Mouse (Mus musculus) spleen, postnatal 36 days (tissue): Measurements from ENCODE around the gene Pcdh18.

Experiments used
- DNase-seq, 2 experiments: peaks; one replicate each; pipeline ENCODE4 v3.0.0; 2022; ENCODE audit warnings: low spot score in 2 of 2, mixed read lengths in 1 of 2

Gene Pcdh18

DNA sequence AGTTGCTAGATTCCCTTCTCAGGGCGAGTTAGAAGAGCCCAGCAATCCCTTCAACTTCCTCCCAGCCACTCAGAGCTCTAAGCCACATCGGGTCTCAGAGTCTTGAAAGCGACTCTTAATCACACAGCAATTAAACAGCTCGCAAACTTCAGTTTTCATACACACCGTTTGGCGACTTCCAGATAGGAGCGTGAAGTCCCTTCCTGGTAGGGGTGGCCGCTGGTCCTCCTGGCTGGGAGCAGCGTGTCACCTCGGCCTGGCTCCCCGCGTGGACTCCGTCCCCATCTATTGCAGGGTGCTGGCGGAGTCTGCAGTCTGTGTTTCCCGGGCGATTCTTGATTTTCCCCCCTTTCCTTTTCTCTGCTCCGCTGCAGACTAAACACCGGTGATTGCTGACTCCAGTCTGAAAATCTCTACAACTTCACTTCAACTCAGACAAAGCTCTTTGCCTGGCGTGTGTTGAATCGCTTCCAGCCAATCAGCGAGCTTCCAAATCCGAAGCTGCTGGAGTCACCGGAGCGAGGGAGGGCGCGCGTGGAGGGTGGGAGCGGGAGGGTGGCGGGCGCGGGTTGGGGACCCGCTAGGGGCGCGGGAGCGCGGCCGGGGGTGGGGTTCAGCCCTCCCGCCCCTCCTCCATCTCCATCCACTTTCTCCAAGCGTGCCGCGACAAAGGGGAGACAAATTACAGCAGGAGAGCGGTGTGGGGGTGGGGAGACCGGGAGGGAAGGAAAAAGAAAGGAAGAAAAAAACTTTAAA, at the start of gene Pcdh18:
Pcdh18 (minus strand) TSS at position 456 of the 756 bp plus-strand sequence.
- DNase-seq = peak in 1 of 2 experiments; percentile 2

DNA sequence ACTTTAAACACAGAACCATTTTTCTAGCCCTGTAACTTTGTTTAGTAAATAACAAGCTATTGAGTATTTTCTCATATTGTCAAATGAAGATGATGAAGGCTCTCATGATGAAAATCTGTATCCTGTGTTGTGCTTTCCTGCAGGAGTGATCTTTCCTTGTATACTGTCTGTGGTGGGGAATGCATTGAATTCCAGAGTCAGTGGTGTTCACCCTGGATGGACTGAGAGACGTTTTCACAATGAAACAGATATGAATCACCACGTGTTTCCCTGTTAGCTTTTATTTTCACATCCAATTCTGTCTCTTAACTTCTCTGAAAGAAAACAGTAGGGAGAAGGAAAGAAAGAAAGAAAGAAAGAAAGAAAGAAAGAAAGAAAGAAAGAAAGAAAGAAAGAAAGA, 49.7 kb upstream of the Pcdh18 start:
- DNase-seq = no peak

DNA sequence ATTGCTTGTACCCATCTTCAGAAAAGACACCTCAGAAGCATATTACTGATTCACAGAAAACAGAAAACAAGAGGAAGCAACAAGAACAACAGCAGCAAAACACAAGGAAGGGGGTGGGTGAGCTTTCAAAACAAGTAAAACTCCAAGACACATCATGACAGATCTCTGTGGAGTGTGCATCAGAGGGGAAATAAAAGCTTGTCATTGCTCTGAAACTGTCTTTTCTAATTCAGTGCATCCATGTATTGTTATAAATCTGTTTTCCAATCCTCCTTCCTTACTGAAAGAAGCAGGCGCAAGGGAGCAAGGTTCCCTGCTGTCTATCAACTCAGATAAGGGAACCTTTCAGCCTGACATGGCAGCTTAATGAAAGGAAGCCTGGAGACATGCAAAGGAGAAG, 48.4 kb upstream of the Pcdh18 start:
- DNase-seq = no peak

DNA sequence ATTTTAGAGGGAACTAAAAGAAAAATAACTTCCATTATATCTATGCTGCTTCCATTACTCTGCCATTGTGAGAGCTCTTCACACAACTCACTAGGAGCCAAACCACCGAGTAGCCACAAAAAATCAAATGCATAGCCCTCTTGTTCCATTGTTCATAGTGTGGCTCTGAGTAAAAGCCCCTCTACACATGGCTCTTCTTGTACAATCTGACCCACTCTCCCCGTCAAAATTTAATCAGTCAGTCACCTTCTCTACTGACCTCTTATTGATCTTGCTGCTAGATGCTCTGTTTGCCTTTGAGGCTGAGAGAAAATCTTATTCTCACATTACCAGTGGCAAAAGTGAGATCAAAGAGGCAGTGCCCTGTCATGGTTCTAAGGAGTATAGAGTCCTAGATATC, 31.2 kb upstream of the Pcdh18 start:
- DNase-seq = no peak

DNA sequence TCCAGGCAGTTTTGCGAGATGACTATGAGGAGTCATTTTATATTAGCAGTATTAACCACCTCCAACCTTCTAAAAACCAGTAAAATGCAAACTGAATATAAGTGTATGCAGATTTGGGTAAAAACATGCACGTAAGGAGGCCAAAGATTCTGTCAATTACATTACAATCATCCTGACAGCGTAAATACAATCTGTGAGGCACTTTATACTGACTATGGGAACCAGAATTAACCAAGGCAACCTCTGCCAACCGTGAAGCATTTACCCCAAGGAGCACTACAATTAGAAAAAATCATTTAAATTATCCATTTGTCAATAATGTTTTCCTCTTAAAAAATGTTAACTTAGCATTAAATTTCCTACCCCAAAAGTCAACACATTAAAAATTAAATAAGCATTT, 30.6 kb upstream of the Pcdh18 start:
- DNase-seq = no peak

DNA sequence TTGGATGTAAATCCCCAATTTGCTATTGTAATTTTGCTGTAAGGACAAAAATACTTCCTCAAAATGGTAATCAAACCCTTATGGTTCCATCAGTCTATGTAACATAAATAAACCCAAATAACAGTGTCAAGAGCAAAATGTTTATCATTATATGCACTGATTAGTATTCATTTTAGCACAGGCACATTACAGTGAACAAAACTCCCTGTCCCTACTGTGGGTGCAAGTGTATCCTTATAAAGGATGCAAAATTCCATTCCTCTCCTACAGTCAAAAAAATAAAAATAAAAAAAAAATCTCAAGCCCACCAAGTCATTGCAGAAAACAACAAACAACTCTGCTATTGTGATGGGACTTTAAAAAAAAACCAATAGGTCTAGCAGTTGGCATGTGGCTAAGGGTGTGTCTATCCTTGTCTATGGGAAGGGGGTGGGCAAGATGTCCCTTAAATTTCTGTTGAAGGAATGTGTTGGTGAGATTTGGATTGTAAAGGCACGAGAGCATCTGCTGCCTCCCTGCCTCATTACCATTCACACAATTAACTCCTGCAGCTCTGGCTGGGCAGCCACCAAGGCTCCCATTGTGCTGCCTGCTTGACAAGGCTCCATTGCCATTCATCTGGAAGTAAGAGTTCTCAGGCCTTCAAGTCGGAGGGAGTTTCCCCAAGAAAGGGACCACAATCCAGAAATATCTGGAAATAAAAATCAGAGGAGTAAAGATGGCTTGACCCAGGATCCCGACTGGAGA, 12.0 kb upstream of the Pcdh18 start:
- no peak for DNase-seq

DNA sequence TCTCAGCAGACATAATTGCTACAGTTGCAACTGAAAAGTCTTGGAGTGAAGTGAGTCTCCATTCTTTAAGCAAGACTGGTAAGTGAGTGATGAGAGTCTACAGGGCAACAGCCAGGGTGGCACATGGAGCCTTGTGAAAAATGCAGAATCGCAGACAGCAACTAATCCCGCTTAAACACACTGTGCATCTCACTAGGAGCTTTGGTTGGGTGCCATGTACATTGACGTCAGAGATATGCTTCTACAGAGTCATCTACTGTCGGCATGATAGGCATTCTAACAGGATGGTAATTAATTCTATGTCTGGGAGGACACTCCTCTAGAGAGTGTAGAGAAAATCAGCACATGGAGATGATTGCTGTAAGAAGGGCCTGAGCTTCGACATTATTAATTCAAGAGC, 5.6 kb upstream of the Pcdh18 start:
- DNase-seq = no peak

DNA sequence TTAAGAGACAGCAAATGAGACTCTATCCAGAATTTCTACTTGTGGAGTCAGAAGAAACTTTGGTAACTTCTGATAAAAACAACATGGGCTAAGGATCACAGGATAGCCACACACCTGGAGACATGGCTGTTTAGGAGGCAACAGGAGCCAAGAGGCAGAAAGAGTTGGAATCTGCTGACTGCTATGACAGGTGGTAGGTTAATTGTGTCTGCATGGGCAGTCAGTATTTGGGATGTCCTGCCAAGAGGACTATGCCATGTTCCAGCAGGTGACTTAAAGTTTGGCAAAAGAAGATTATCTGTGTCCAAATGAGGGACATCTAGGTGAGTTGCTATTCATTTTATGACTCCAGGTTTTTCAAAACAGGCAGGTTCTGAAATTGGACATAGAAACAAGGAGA, 4.8 kb upstream of the Pcdh18 start:
- DNase-seq = no peak

DNA sequence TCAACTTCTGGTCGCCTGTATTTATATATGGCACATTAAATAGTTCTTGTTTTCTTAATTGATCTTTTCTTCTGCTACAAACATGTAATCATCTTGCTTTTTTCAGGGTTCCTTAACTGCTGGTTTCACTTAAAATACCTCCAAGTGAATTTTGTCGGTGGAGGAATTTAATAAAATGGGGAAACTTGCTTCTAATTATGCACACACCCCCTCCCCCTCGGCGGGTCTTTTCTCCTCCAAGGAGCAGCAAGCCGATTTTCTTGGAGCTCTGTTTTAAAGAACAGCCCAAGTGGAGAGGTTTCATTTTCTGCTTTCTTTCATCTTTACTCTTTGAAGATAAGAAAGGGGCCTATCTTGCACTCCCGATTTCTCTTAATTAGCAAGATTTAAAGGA, 498 bp upstream of the Pcdh18 start:
- DNase-seq = no peak

DNA sequence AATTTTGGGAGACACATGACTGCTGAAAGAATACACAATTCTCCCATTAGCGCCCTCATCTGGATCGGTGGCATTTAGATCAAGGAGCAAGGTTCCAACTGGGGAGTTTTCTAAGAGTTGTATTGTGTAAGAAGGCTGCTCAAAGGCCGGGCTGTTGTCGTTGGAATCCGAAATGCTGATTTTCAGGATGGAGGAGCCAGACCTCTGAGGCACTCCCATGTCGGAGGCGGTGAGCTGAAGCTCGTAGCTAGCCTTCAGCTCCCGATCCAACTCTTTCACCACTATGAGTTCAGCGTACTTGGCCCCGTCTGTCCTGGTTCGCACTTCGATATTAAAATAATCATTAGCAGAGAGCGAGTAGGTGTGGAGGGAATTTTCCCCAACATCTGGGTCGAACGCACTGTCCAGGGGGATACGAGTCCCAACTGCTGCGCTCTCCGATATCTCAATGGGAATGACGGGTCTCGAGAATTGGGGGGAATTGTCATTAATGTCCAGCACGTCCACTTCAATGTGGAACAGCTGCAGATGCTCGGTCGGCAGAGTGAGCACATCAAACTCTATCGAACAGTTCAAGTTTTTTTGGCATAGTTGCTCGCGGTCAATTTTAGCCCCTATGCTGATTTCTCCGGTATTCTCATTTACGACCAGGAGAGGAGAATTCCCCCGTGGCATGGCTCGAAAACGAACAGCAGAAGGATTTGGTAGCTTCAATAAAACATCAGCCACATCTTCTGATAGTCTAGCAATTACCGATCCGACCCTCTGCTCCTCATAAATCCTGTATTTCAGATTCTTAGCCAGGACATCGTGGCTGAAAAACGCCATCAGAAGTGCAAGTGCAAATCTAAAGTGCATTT, 909 bp downstream of the Pcdh18 start:
- DNase-seq = no peak

DNA sequence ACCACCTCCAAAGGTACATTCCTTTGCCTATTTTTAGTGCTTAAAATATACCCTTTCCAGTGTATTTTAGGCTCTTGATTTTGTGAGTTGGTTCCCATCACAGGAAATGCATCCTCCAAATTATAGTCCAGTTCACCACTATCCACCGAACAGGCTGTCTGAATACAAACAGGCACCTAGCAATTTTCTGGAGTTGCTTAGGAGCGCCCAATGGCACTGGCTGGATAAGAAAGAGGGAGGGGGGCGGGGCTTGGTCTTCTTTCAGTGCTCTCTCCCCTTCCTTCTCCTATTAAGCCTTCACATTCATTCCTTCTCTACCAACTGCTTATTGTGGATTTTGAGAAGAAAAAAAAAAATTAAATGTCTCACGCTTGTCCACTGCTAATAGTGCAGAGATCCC, 4.4 kb downstream of the Pcdh18 start:
- no peak for DNase-seq

DNA sequence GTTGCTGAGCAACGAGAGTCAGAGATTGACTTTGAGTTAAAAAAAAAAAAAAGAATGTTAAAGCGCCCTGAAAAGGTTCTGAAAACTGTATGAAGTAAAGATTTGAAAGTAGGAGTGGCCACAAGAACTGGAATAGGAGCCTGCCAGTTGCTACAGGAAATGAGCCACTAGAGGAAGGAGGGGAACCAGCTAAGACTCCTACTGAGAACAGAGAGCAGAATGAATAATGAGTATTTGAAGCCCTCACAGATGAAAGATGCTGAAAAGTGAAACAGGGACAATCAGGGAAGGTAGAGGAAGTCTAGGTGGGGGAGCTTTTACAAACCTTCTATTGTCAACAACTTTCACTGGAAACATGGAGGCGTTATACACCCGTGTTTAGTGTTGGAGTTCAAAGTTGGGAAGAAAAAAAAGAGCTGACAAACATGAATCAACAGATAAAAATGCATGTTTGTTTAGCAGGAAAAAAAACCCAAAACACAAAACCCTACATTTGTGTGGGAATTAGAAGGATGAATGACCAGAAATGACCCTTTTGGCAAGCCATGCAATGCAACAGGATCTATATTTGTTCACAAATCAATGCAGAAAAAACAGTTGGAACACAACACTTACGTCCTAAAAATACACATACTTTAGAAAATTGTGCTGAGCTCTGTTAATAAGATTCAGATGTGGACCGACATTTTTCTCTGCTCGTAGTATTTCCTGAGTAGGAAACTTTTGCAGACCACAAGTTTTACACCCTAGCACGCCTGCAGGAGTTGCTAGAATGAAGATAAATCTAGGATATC, 7.4 kb downstream of the Pcdh18 start:
- DNase-seq = no peak

DNA sequence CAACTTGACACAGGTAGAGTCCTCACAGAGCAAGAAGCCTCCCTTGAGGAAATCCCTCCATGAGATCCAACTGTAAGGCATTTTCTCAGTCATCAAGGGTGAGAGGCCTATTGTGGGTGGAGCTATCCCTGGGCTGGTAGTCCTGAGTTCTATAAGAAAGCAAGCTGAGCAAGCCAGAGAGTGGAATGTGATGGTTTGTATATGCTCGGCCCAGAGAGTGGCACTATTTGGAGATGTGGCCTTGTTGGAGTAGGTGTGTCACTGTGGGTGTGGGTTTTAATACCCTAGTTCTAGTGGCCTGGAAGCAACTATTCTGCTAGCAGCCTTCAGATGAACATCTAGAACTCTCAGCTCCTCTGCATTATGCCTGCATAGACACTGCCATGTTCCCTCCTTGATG, 9.1 kb downstream of the Pcdh18 start:
- DNase-seq = no peak

DNA sequence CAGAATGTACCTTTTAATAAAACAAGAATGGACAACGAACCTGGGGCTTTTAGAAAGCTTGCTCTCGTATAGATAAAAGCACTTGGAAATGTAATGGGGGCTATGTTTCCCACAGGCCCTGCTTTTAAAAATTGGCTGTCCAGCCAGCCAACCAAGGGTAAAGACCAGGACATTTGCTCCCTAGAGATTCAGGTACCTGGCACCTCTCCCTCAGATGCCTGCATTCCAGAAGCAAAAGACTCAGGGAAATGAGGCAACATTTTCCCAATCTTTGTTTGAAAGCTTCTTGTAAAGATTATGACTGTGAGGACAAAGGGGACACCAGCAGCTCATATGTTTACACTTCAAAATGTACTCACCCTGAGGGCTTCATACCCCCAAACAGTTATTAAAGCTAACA, 18.1 kb downstream of the Pcdh18 start:
- DNase-seq = no peak

DNA sequence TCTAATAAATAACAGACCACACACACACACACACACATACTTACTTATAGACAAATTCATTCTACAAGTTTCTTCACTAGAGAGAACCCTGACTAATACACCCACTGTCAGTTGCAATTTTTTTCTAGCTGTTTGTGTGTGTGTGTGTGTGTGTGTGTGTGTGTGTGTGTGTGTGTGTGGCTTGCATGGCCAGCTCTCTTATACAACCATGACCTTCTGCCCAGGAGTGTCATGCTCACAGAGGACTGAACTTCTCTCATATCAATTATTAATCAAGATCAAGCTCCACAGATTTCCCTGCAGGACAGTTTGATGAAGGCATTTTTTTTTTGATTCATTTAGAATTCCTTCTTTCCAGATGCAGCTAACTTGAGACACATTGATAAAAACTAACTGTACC, 18.6 kb downstream of the Pcdh18 start:
- no peak for DNase-seq

DNA sequence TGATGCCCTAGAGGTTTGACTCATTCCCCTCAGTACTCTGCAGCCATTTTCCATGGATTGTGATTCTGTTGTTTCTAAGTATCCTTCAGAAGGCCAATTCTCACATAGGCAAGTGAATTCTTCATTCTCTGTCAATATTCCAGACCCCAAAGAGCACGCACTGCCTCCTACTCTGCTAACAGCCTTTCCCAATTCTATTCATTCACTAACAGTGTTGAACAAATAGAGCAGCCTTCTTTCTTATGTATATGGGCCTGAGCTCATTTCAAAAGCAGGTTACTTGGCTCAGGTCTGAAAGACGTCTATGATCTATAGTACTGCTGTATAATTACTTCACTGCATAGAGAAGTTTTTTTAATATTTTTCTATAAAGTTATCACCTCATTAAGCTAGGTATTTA, 50.6 kb downstream of the Pcdh18 start:
- no peak for DNase-seq

DNA sequence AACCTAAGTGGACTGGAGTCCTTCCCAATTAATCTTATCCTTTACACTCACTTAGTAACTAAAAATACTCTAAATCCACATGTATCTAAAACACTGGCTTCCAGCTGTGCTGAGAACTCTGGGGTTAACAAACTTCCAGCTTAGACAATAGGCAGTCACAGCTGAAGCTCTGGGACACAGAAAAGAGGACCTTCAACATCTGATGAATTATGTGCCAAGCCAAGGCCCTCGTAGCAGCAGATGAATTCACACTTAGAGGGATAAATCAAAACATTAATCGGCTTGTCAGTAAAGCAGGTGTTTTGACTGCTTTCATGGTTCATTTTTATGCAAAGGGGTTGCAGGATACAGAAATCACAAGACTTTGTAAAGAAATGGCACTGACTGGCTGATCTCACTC, 57.2 kb downstream of the Pcdh18 start:
- no peak for DNase-seq
